Mouse (Mus musculus) cerebellum, postnatal 10 days (tissue): ENCODE measurements around the gene Cdc42ep3.

Experiments
- DNase-seq, 2 experiments: peaks; one replicate each; pipeline ENCODE4 v3.0.0; 2021; ENCODE audit warnings: mixed read lengths in 2 of 2

Cdc42ep3 gene

GRCm38 (mm10) chr17:79285030-79285601 lies 69.8 kb downstream of the Cdc42ep3 start:
- DNase-seq = no peak
